Mouse (Mus musculus) midbrain, embryonic 11.5 days (tissue): ENCODE results near the gene Cela1. TPM values are rescaled to one million over a fixed set of nuclear protein-coding genes. Genes with fewer than 3 reads are reported as not detected.

Experiments used
- ATAC-seq: fragments of 200-750 bp; cut with Nextera tagmentation; 2 replicates; pipeline ENCODE4 v1.8.0; 2017; ENCODE audit warnings: moderate TSS enrichment, moderate library complexity; ENCODE audit not compliant: low FRiP score
- DNase-seq: peaks from one replicate; pipeline ENCODE4 v3.0.0; 2015; ENCODE audit warnings: low spot score; ENCODE audit errors: missing footprints
- H3K27ac ChIP-seq: fragments of 300-500 bp; sonication (generic); 2 replicates; pipeline ENCODE4 v1.5.1; 2014; ENCODE audit warnings: low read depth, low read length
- H3K27me3 ChIP-seq: fragments of 300-500 bp; sonication (generic); 2 replicates; pipeline ENCODE4 v1.6.1; 2014; ENCODE audit warnings: mild to moderate bottlenecking, low read length, moderate library complexity, mixed read lengths; ENCODE audit not compliant: control insufficient read depth, insufficient read depth
- H3K36me3 ChIP-seq: fragments of 300-500 bp; sonication (generic); 2 replicates; pipeline ENCODE4 v1.6.1; 2014; ENCODE audit warnings: mild to moderate bottlenecking, low read length, moderate library complexity, mixed read lengths; ENCODE audit not compliant: control insufficient read depth, insufficient read depth
- H3K4me1 ChIP-seq: fragments of 300-500 bp; sonication (generic); 2 replicates; pipeline ENCODE4 v1.6.1; 2014; ENCODE audit warnings: low read length; ENCODE audit not compliant: control insufficient read depth, insufficient read depth
- H3K4me2 ChIP-seq: fragments of 300-500 bp; sonication (generic); 2 replicates; pipeline ENCODE4 v1.6.1; 2014; ENCODE audit warnings: mild to moderate bottlenecking, moderate library complexity
- H3K4me3 ChIP-seq: fragments of 300-500 bp; sonication (generic); 2 replicates; pipeline ENCODE4 v1.5.1; 2014; ENCODE audit warnings: low read depth, low read length
- H3K9ac ChIP-seq: fragments of 300-500 bp; sonication (generic); 2 replicates; pipeline ENCODE4 v1.6.1; 2014; ENCODE audit warnings: low read length
- H3K9me3 ChIP-seq: fragments of 300-500 bp; sonication (generic); 2 replicates; pipeline ENCODE4 v1.6.1; 2016; ENCODE audit warnings: low read length; ENCODE audit not compliant: control insufficient read depth
- WGBS: fragments of 180-500 bp; shearing (Covaris S2); extraction: QIAGEN DNeasy Blood & Tissue Kit; methylation state at CpG from one replicate; pipeline ENCODE4 v1.1.7; 2014; 5-methylcytosine and 5-hydroxymethylcytosine counted together
- microRNA-seq: library from miRNA; unstranded; fragments of <30 nt; microRNA quantifications from one replicate; pipeline ENCODE4, GENCODE M21; 2017
- polyA plus RNA-seq: library from polyadenylated mRNA; unstranded; fragments of >200 nt; fragmentation: Nextera tagmentation; extraction: Ambion mirVana; gene quantifications from 2 replicates; pipeline ENCODE4 v1.2.1, GENCODE M21; 2014

Cela1 gene
- polyA plus RNA-seq, 1 experiment from 2014 or later = 1.1 TPM

DNA sequence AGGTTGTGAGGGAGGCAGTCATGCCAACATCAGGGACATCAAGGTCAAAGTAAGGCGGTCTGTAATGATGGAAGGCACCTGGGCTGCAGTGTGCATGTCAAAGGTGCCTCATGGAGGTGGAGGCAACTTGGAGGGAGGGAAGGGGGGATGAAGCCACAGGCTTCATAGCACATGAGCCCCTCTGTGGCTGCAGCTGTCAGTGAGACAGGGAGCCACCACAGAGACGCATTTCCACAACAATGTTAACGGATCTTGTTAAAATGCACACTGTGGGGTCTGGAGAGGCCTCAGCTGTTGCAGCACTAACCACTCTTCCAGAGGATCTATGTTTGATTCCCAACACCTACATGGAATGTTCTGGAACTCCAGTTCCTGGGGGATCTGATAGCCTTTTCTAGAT is 57.6 kb downstream of the Cela1 start:
- Histone ChIP-seq H3K4me2 (no peak overlapping the region), H3K9me3 (no peaks in the 10 kb centered on the region), H3K4me1 (no peaks in the 10 kb centered on the region), H3K27me3 (peaks cover 10% of the 10 kb centered on the region), H3K4me3 (no peak overlapping the region), H3K36me3 (no peaks in the 10 kb centered on the region), H3K9ac (no peak overlapping the region), H3K27ac (no peak overlapping the region)
- no peak for ATAC-seq
- 61% methylated on average over 3 of the region's 3 CpGs for WGBS
- no peak for DNase-seq

DNA sequence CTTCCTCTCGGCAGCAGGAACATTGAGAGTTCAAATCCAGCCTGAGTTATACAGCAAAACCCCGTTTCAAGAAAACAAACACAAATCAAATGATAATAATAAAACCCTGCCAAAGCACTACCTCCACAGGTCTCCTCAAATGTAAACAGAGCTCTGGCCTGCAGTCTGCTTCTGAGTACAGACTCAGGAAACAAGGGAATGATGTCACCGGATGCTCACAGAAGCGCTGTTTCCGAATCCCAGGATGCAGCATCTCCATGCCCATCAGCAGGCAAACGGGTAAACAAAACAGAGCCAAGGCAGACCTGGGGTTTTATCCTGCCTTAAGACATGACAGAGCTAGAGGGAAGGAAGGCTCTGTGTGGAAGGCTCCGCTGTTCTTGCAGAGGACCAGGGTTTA is 58.9 kb downstream of the Cela1 start:
- Histone ChIP-seq H3K9ac (no peak overlapping the region), H3K27me3 (no peaks in the 10 kb centered on the region), H3K4me1 (no peaks in the 10 kb centered on the region), H3K9me3 (no peaks in the 10 kb centered on the region), H3K27ac (no peak overlapping the region), H3K36me3 (no peaks in the 10 kb centered on the region), H3K4me2 (no peak overlapping the region), H3K4me3 (no peak overlapping the region)
- 47% methylated on average over 7 of the region's 7 CpGs for WGBS
- ATAC-seq (no peak), DNase-seq (no peak)

GRCm38 (mm10) chr15:100627774-100628370 is 59.8 kb downstream of the Cela1 start:
- Histone ChIP-seq H3K9me3 (no peaks in the 10 kb centered on the region), H3K36me3 (no peaks in the 10 kb centered on the region), H3K4me1 (no peaks in the 10 kb centered on the region), H3K27me3 (no peaks in the 10 kb centered on the region), H3K4me3 (no peak overlapping the region), H3K4me2 (no peak overlapping the region), H3K9ac (no peak overlapping the region), H3K27ac (no peak overlapping the region)
- no peak for DNase-seq
- ATAC-seq = no peak; the same call in 1 of the 2 replicates
- WGBS = 3% methylated on average over 11 of the region's 11 CpGs

- DNase-seq (no peak), ATAC-seq (no peak)
- no peaks in the 10 kb centered on the region for H3K36me3 ChIP-seq
- no peaks in the 10 kb centered on the region for H3K9me3 ChIP-seq
- 18% methylated on average over 10 of the region's 10 CpGs for WGBS
- H3K9ac ChIP-seq = no peak overlapping the region
- H3K4me3 ChIP-seq = no peak overlapping the region
- H3K4me2 ChIP-seq = no peak overlapping the region
- no peak overlapping the region for H3K27ac ChIP-seq
- H3K4me1 ChIP-seq = no peaks in the 10 kb centered on the region
- H3K27me3 ChIP-seq = no peaks in the 10 kb centered on the region
These were observed 60.4 kb downstream of the Cela1 start for GRCm38 (mm10) chr15:100627287-100627686.

DNA sequence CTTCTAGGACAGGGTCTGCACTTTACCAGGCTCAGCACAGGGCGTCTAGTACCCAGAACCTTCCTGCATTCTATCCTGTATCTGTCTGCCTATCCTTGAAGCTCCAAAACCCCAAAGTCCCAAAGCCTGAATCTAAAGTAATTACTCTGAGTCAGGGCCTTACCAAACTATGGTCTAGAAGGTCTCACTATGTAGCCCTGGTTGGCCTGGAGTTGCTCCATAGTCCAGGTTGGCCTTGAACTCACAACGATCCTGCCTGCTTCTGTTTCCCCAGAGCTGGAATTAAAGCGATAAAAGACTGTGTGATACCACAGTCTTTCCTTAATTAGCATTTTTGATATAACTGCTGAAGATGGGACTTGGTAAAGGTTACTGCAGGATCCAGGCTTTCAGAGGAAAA is 63.3 kb downstream of the Cela1 start:
- Histone ChIP-seq H3K4me3 (no peak overlapping the region), H3K9ac (no peak overlapping the region), H3K4me1 (no peaks in the 10 kb centered on the region), H3K9me3 (no peaks in the 10 kb centered on the region), H3K27ac (no peak overlapping the region), H3K4me2 (no peak overlapping the region), H3K27me3 (no peaks in the 10 kb centered on the region), H3K36me3 (peaks cover 3% of the 10 kb centered on the region; the same call in 1 of the 2 replicates)
- WGBS = 87% methylated on average over 3 of the region's 3 CpGs
- ATAC-seq = no peak
- no peak for DNase-seq

Small RNA genes lying within 50 kb of the gene (microRNA-seq; reads per million reads assigned to microRNA genes)
- gene Mir6961 = not detected

Other genes starting within 250 kb of the Cela1 start
- 41.0 and 42.5 TPM in 2 replicates for gene Letmd1, start 218.9 kb downstream of the Cela1 start, polyA plus RNA-seq
- gene Csrnp2, start 192.4 kb downstream of the Cela1 start, polyA plus RNA-seq = 20.4 and 21.4 TPM in 2 replicates
- 27.7 and 29.9 TPM in 2 replicates for gene Tfcp2, start 135.9 kb downstream of the Cela1 start, polyA plus RNA-seq
- 15.0 and 15.6 TPM in 2 replicates for gene Pou6f1, start 87.9 kb downstream of the Cela1 start, polyA plus RNA-seq
- 258 and 272 TPM in 2 replicates for gene Dazap2, start 72.6 kb downstream of the Cela1 start, polyA plus RNA-seq
- gene Smagp, start 51.0 kb downstream of the Cela1 start, polyA plus RNA-seq = 3.8 and 3.9 TPM in 2 replicates
- gene Bin2, start 18.4 kb downstream of the Cela1 start, polyA plus RNA-seq = 3.4 TPM in 2 replicates
- 0.04 TPM in 1 of 2 replicates, not detected in the other for gene Galnt6, start 41.5 kb upstream of the Cela1 start, polyA plus RNA-seq
- 7.1 and 9.2 TPM in 2 replicates for gene Slc4a8, start 73.8 kb upstream of the Cela1 start, polyA plus RNA-seq
- 11.6 and 14.9 TPM in 2 replicates for gene Scn8a, start 181.9 kb upstream of the Cela1 start, polyA plus RNA-seq